In genomic region chr17:43109501-43109900, GRCm38 (mm10) we compare ENCODE assay signal across 14 mouse cellular contexts.
"Had no signal": no experiment of that assay in that cellular context is flagged by ENCODE, and none has a peak within 500 bp of the region (broad histone marks: within the 10 kb centered on the region; RNA-seq: fewer than 3 reads in every experiment).

No protein-coding gene starts in this region.

- H3K9ac ChIP-seq: intestine, embryonic 15.5 days; limb, embryonic 15.5 days; liver, embryonic 12.5 days; lung, embryonic 14.5 days; midbrain, embryonic 15.5 days; neural tube, embryonic 12.5 days had no signal

- DNase-seq: layer of hippocampus, postnatal 36 days; lung, embryonic 14.5 days; lung, postnatal 10 days; lung, postnatal 4 days; retina, postnatal 1 day; right cerebral cortex, postnatal 4 days; spleen, adult 18-20 months; thymus, postnatal 4 days had no signal

- H3K27me3 ChIP-seq: intestine, embryonic 15.5 days; limb, embryonic 15.5 days; midbrain, embryonic 15.5 days; neural tube, embryonic 12.5 days had no signal

- H3K4me1 ChIP-seq: intestine, embryonic 15.5 days; liver, embryonic 12.5 days; neural tube, embryonic 12.5 days had no signal

- H3K9me3 ChIP-seq: intestine, embryonic 15.5 days; limb, embryonic 15.5 days; liver, embryonic 12.5 days; midbrain, embryonic 15.5 days; neural tube, embryonic 12.5 days had no signal

- H3K4me3 ChIP-seq: intestine, embryonic 15.5 days; limb, embryonic 15.5 days; liver, embryonic 12.5 days; midbrain, embryonic 15.5 days; neural tube, embryonic 12.5 days had no signal

- H3K27ac ChIP-seq: intestine, embryonic 15.5 days; limb, embryonic 15.5 days; liver, embryonic 12.5 days; midbrain, embryonic 15.5 days; neural tube, embryonic 12.5 days had no signal

- ATAC-seq: intestine, embryonic 15.5 days; liver, embryonic 12.5 days; midbrain, embryonic 15.5 days had no signal

- H3K4me2 ChIP-seq: intestine, embryonic 15.5 days; limb, embryonic 15.5 days; liver, embryonic 12.5 days; lung, embryonic 14.5 days; midbrain, embryonic 11.5 days; midbrain, embryonic 15.5 days; neural tube, embryonic 12.5 days had no signal

- H3K36me3 ChIP-seq: intestine, embryonic 15.5 days; limb, embryonic 15.5 days; liver, embryonic 12.5 days; midbrain, embryonic 15.5 days; neural tube, embryonic 12.5 days had no signal
